Mouse (Mus musculus) lung, postnatal 25 days (tissue): ENCODE measurements around the gene Oaz2.
A peak's percentile ranks its signal among the peaks of the same experiment; 100 is the strongest.
"Not testable (repeated sequence)": the region's sequence is repeated elsewhere in the genome, so short reads cannot be mapped to it uniquely, and the experiment has no call there.

ENCODE experiments used
- DNase-seq: peaks from one replicate; pipeline ENCODE4 v3.0.0; 2022; ENCODE audit warnings: low spot score

Oaz2 gene

GRCm38 (mm10) chr9:65651957-65652356 is 15.8 kb upstream of the Oaz2 start:
- not testable (repeated sequence) for DNase-seq

DNA sequence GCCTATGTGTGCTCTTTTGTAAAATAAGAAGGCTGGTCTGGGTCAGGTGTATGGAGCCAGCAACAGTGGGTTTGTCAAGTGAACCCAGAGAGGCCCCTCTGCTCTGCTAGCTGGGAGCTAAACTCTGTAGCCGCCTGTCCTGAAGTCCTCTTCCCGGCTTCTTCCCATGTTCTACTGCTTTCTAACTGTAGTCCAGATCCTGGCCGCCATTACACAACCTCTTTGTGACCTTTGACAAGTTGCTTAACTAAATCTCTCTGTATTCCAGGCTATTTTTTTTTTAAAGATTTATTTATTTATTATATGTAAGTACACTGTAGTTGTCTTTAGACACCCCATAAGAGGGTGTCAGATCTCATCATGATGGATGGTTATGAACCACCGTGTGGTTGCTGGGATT is 14.1 kb upstream of the Oaz2 start:
- DNase-seq = no peak

GRCm38 (mm10) chr9:65654700-65655237 is 13.0 kb upstream of the Oaz2 start:
- no peak for DNase-seq

DNA sequence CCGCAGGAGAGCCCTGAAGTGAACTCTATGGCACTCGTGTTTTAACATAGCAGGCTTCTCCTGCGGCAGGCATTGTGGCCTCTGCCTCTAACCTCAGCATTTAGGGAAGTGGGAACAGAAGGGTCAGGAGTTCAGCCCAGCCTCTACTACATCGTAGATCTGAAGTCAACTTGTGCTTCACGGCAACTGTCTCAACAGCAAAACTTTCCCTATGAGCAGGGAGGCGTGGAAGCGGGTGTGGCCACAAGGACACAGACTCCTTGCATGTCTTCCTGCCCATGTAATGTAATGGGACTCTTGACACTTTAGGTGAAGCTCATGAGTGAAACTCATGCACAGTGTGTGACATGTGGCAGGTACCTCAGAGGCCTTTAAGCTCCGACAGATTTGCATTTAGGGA is 12.3 kb upstream of the Oaz2 start:
- DNase-seq = no peak

DNA sequence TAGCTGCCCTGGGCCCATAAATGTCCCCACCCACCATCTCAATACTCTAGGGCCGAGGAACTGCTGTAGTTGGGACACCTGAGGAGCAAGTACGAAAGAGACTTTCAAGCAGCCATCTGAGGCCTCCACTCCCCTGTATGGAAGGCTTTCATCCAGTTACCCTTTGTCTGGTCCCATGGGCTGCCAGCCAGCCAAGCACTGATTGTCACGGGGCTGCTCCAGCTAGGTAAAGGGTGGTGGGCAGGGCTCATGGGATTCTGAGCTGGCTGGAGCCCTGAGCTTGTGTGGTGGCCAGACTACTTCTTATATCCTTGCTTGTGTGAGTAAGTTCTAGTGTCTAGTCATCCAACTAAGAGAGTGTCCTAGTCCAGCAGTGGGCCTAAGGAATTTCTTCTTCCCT is 10.6 kb upstream of the Oaz2 start:
- DNase-seq = no peak

- no peak for DNase-seq
Observed at GRCm38 (mm10) chr9:65661029-65661428, 6.8 kb upstream of the Oaz2 start.

GRCm38 (mm10) chr9:65661493-65661892 is 6.3 kb upstream of the Oaz2 start:
- DNase-seq = no peak

- DNase-seq = peak; percentile 62
Observed at GRCm38 (mm10) chr9:65664163-65664562, 3.6 kb upstream of the Oaz2 start.

GRCm38 (mm10) chr9:65666042-65666441 is 1.8 kb upstream of the Oaz2 start:
- DNase-seq = peak; percentile 80

DNA sequence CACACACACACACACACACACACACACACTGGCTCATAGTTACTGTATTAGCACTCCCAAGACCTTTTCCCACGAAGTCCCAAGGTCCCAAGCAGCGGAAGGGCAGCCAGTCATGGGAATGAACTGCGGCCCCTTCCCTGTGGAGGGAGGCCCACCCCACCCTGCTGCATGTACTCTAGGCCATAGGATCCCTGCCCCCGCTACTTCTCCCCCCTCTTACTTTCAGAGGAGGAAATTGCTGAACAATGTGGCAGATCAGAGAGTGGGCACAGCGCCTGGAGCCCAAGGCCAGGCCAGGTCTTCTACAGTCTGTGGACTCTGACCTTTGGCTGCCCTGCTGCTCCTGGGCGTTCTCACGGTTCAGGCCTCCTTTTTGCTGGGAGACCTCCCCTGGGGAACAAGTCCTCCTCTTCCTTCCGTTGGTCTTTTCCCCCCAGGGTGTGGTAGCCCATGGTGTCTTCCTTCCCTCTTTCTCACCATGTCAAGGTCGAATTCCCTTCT is 3.7 kb downstream of the Oaz2 start:
- DNase-seq = peak; percentile 82

GRCm38 (mm10) chr9:65672996-65673395 is 5.2 kb downstream of the Oaz2 start:
- no peak for DNase-seq

GRCm38 (mm10) chr9:65675461-65676357 is 7.9 kb downstream of the Oaz2 start:
- peak; percentile 70 for DNase-seq

- peak; percentile 97 for DNase-seq
Observed at GRCm38 (mm10) chr9:65676358-65677118, 8.7 kb downstream of the Oaz2 start.

DNA sequence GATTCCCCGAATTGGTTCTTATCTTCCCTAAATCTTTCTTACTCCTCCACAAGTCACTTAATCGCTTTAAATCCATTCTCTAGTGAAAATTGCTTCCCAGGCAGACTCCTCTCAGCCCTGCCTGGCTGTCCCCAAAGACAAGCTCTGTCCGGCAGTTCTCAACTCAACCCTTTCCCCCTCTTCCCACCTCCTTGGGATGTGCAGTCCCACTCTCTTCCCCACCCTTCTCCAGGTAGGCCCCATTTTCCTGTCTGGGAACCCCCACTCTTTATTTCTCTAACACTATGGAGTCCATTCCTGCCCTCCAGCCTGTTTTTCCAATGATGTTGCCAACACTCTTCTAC is 9.3 kb downstream of the Oaz2 start:
- DNase-seq = no peak

DNA sequence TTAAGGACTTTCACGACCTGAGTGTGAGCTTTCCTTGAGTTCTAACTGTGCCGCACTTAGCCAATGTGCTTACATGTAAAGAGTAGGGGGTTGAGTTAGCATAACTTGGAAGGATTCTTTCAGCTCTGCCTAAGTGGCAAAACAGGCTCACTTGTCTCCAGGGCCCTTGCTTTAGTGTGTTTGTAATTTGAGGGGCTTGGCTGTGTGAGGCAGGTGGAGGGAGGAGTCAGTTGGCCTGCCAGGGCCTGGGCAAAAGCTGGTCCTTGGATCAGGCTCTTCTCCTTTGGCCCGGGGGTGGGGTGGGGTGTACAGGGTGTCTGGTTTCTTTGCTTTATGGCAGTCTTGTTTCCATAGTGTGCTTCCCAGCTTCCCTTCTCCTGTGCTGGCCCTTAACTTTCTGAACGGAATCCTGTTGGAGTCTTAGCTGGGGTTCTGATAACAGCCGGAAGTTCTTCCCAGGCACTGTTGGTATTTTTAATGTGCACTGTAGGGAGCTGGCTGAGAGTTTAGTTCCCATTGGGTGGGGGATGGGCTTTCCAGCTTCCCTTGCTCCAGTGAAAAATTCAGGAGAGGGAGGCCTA is 11.5 kb downstream of the Oaz2 start:
- peak; percentile 89 for DNase-seq

DNA sequence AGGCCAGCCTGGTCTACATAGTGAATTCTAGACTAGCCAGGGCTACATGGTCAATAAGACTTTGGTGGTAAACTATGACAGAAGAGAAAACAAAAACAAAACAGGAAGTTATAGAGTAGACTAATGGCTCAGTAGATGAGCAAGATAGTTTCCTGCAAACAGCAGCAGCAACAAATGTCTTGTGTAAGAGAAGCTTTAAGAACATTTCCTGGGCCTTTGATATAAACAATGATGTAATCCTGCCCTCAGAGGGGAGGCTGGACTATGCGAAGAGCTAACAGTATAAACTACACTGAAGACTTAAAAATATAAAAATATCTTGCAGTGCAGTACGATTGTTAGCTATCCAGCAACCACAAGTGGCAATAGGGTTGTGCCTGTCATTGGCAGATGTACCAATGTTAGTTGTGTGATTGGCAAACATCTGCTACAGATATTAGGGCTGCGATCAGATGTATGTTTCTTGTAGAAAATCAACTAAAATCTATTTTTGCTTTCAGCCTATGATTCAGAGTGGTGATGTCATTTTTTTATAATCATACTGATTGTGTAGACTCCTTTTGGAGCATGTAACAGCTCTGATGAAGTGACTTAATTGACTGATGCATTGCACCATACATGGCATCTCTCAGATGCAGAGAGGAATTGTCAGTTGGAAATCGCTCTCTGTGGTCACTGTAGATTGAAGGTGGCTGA is 13.3 kb downstream of the Oaz2 start:
- DNase-seq = peak; percentile 64

DNA sequence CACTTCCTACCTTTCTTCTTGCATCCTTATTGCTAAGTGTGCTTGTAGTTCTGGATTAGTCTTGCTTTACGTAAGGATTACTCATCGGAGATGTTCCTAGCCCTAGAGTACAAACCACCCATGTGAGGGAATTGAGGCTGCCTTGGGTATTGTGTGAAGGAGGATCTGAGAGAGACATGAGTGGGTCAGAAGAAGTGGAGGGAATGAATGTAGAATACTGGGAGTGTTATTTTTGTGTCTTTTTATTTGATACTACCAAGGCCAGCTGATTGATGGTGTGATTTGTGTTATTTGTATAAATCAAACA is 13.8 kb downstream of the Oaz2 start:
- DNase-seq = no peak

GRCm38 (mm10) chr9:65682183-65682582 is 14.4 kb downstream of the Oaz2 start:
- no peak for DNase-seq

GRCm38 (mm10) chr9:65682994-65683393 is 15.2 kb downstream of the Oaz2 start:
- no peak for DNase-seq

DNA sequence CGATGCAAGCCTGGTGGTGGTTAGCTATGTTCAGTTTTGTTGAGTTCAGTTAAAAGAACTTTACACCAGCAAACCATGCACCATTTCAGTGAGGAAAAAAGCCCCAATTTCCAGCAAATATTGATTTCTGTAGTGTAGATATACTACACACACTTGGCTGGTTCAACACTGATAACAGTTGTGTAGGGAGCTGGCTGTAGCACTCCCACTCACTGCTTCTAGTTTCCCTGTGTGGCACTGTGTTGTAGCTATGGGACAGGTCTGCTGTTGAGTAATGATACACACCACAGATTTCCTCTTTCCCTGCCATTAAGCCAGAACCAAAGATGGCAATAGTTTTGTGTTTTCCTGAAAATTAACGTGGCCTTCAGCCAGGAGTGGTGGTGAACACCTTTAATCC is 16.9 kb downstream of the Oaz2 start:
- DNase-seq = no peak

DNA sequence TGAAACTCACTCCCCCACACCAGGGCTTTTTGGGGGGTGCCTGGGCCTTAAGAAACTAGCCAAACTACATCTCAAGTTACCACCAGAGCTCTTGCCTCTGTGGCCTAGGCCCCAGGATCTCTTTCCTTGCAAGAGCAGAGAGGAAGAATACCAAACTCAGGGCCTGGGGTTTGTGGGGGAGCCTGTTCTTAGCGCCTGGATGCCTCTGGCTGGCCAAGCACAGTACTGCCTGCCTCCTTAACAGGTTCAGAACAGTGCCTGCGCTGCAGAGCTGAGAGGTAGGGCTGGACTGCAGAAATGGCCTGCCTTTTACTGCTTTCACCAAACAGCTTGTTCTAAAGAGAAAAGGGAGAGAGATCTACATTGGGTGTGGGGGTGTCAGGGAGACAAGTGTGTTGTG is 22.1 kb downstream of the Oaz2 start:
- not testable (repeated sequence) for DNase-seq

- no peak for DNase-seq
Observed at GRCm38 (mm10) chr9:65692466-65692865, 24.7 kb downstream of the Oaz2 start.
